Mouse (Mus musculus) myocyte (in vitro differentiated cells): ENCODE measurements around the gene Alg14.

Source experiments
- CEBPB ChIP-seq: IDR thresholded peaks from 2 replicates; pipeline ENCODE4 v1.6.1; 2011; ENCODE audit warnings: mild to moderate bottlenecking, moderate library complexity; ENCODE audit not compliant: poor library complexity, insufficient read depth, severe bottlenecking
- E2F4 ChIP-seq: IDR thresholded peaks from one replicate; pipeline ENCODE4 v1.6.1; 2011; ENCODE audit warnings: mild to moderate bottlenecking, control low read depth, moderate library complexity; ENCODE audit not compliant: insufficient read depth
- MAX ChIP-seq: IDR thresholded peaks from one replicate; pipeline ENCODE4 v1.6.1; 2011; ENCODE audit warnings: low read depth, mild to moderate bottlenecking, control low read depth
- MYOD1 ChIP-seq, 3 experiments: IDR thresholded peaks; one replicate each; pipeline ENCODE4 v1.6.1; 2011; ENCODE audit warnings: control low read depth in 2 of 3, low read depth in 2 of 3, mild to moderate bottlenecking in 2 of 3, moderate library complexity in 1 of 3; ENCODE audit not compliant: insufficient read length in 2 of 3, control insufficient read depth in 1 of 3
- MYOG ChIP-seq, 3 experiments: IDR thresholded peaks; one replicate each; pipeline ENCODE4 v1.6.1; 2011; ENCODE audit warnings: control low read depth in 2 of 3, low read depth in 2 of 3, mild to moderate bottlenecking in 2 of 3; ENCODE audit not compliant: insufficient read length in 2 of 3, control insufficient read depth in 1 of 3, insufficient read depth in 1 of 3
- POLR2A ChIP-seq: IDR thresholded peaks from one replicate; pipeline ENCODE4 v1.6.1; 2011; ENCODE audit warnings: low read depth, mild to moderate bottlenecking, control low read depth, moderate library complexity; ENCODE audit not compliant: insufficient read length
- POLR2AphosphoS2 ChIP-seq: IDR thresholded peaks from one replicate; pipeline ENCODE4 v1.6.1; 2011; ENCODE audit warnings: low read depth, control low read depth; ENCODE audit not compliant: insufficient read length
- REST ChIP-seq: IDR thresholded peaks from one replicate; pipeline ENCODE4 v1.6.1; 2011; ENCODE audit warnings: mild to moderate bottlenecking, control low read depth, moderate library complexity; ENCODE audit not compliant: insufficient read depth, insufficient read length
- SRF ChIP-seq: IDR thresholded peaks from one replicate; pipeline ENCODE4 v1.6.1; 2011; ENCODE audit warnings: low read depth; ENCODE audit not compliant: control insufficient read depth, insufficient read length
- TCF12 ChIP-seq: IDR thresholded peaks from one replicate; pipeline ENCODE4 v1.6.1; 2011; ENCODE audit warnings: mild to moderate bottlenecking, control low read depth; ENCODE audit not compliant: poor library complexity, insufficient read depth, severe bottlenecking
- TCF3 ChIP-seq: IDR thresholded peaks from one replicate; pipeline ENCODE4 v1.6.1; 2011; ENCODE audit warnings: low read depth, control low read depth; ENCODE audit not compliant: insufficient read length
- USF1 ChIP-seq: IDR thresholded peaks from one replicate; pipeline ENCODE4 v1.6.1; 2011; ENCODE audit warnings: low read depth, mild to moderate bottlenecking, control low read depth, moderate library complexity

GRCm38 (mm10) chr3:121256131-121256530 is 35.4 kb upstream of the Alg14 start:
- TF ChIP-seq REST (no peak), POLR2AphosphoS2 (no peak), E2F4 (no peak), MYOG (IDR thresholded peaks at IDR 0.05; ENCODE audit: control insufficient read depth in 1 of 3, insufficient read depth in 1 of 3, insufficient read length in 2 of 3, low read depth in 2 of 3) (no peak), POLR2A (no peak), USF1 (no peak), MAX (no peak), SRF (no peak), CEBPB (no peak), TCF12 (no peak), MYOD1 (IDR thresholded peaks at IDR 0.05; ENCODE audit: control insufficient read depth in 1 of 3, insufficient read length in 2 of 3, low read depth in 2 of 3) (no peak), TCF3 (no peak)
